Mouse (Mus musculus): ENCODE results near the gene 9330161L09Rik.

9330161L09Rik gene

GRCm38 (mm10) chr12:103389348-103389727 is 18.3 kb downstream of the 9330161L09Rik start:
- DNase-seq (ENCODE audit: low read depth, low spot score): no peak

GRCm38 (mm10) chr12:103388505-103389347 is 18.9 kb downstream of the 9330161L09Rik start, which contains the start of gene Otub2:
Gene Otub2, plus strand, starts transcription at chr12:103388682.
- peak; percentile 88 for DNase-seq (ENCODE audit: low read depth, low spot score)

GRCm38 (mm10) chr12:103380226-103380625 is 27.4 kb downstream of the 9330161L09Rik start:
- no peak for DNase-seq (ENCODE audit: low read depth, low spot score)

GRCm38 (mm10) chr12:103376774-103377173 is 30.8 kb downstream of the 9330161L09Rik start:
- no peak for DNase-seq (ENCODE audit: low read depth, low spot score)

GRCm38 (mm10) chr12:103376124-103376523 is 31.5 kb downstream of the 9330161L09Rik start:
- DNase-seq (ENCODE audit: low read depth, low spot score): no peak

GRCm38 (mm10) chr12:103373530-103374236 is 33.9 kb downstream of the 9330161L09Rik start:
- no peak for DNase-seq (ENCODE audit: low read depth, low spot score)

- DNase-seq (ENCODE audit: low read depth, low spot score): peak; percentile 74
Observed at GRCm38 (mm10) chr12:103371711-103372110, 35.9 kb downstream of the 9330161L09Rik start.

GRCm38 (mm10) chr12:103370861-103371260 is 36.8 kb downstream of the 9330161L09Rik start:
- DNase-seq (ENCODE audit: low read depth, low spot score): no peak

- DNase-seq (ENCODE audit: low read depth, low spot score): no peak
Observed at GRCm38 (mm10) chr12:103368777-103369176, 38.8 kb downstream of the 9330161L09Rik start.

GRCm38 (mm10) chr12:103368326-103368669 is 39.3 kb downstream of the 9330161L09Rik start:
- DNase-seq (ENCODE audit: low read depth, low spot score): no peak

GRCm38 (mm10) chr12:103367620-103368325 is 39.8 kb downstream of the 9330161L09Rik start:
- peak; percentile 73 for DNase-seq (ENCODE audit: low read depth, low spot score)

GRCm38 (mm10) chr12:103367171-103367570 is 40.4 kb downstream of the 9330161L09Rik start:
- no peak for DNase-seq (ENCODE audit: low read depth, low spot score)

GRCm38 (mm10) chr12:103362336-103362735 is 45.3 kb downstream of the 9330161L09Rik start:
- no peak for DNase-seq (ENCODE audit: low read depth, low spot score)

- DNase-seq (ENCODE audit: low read depth, low spot score): no peak
Observed at GRCm38 (mm10) chr12:103361539-103362307, 45.9 kb downstream of the 9330161L09Rik start.

GRCm38 (mm10) chr12:103360812-103361211 is 46.8 kb downstream of the 9330161L09Rik start:
- no peak for DNase-seq (ENCODE audit: low read depth, low spot score)

- DNase-seq (ENCODE audit: low read depth, low spot score): no peak
Observed at GRCm38 (mm10) chr12:103358951-103359801, 48.4 kb downstream of the 9330161L09Rik start.

GRCm38 (mm10) chr12:103358216-103358615 is 49.4 kb downstream of the 9330161L09Rik start:
- DNase-seq (ENCODE audit: low read depth, low spot score): no peak

All from CD4-positive, CD25-positive, alpha-beta regulatory T cell, adult 2 months (primary cell).